Mouse (Mus musculus) spleen, postnatal 10 days (tissue): ENCODE data around the gene Atoh8.

Source experiments
- DNase-seq, 2 experiments: peaks; one replicate each; pipeline ENCODE4 v3.0.0; 2021 to 2022; ENCODE audit warnings: low spot score in 2 of 2

Atoh8 gene

DNA sequence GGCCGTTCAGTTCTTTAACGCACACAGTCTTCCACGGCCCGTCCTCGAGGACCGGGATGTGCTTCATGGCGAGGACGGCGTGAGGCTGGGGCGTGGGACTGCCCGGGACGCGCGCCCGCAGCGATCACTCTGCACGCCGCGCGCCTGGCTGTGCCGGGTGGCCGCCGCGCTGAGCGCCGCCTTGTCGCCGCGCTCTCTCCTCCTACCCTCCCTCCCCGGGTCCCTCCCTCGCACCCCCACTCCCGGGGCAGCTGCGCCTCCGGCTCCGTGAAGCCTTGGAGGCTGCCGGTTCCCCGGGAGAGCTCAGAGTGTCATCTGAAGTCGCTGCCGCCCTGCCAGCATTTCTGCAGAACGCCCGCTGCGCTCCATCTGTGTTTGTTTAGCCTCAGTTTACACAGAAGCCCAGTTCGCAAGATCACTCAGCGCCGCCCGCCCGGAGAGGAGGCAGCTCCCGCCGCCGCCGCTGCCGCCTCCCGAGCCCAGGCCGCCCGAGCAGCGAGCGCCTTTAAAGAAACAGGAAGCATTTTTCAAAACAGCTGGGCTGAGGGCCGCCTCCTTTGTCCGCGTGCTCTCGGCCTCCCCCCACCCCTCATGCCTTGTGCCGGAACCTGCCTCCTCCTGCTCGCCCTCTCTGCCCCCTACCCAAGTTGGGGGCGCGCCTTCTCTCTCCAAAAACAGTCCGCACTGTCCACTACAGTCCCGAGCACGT, at the start of gene Atoh8:
TSS of gene Atoh8 (minus strand) at position 480 of the 709 bp plus-strand sequence.
- DNase-seq: peak; percentile 21 to 44

- DNase-seq: peak in 1 of 2 experiments; percentile 74
Observed at GRCm38 (mm10) chr6:72283914-72284313, 48.5 kb upstream of the Atoh8 start.

- peak; percentile 40 to 52 for DNase-seq
Observed at GRCm38 (mm10) chr6:72280410-72280998, 45.1 kb upstream of the Atoh8 start.

- DNase-seq: peak; percentile 57 to 89
Observed at GRCm38 (mm10) chr6:72279505-72279904, 44.1 kb upstream of the Atoh8 start.

- peak; percentile 29 to 60 for DNase-seq
Observed at GRCm38 (mm10) chr6:72278835-72279234, 43.5 kb upstream of the Atoh8 start.

GRCm38 (mm10) chr6:72277508-72278166, 42.3 kb upstream of the Atoh8 start:
- DNase-seq: no peak

DNA sequence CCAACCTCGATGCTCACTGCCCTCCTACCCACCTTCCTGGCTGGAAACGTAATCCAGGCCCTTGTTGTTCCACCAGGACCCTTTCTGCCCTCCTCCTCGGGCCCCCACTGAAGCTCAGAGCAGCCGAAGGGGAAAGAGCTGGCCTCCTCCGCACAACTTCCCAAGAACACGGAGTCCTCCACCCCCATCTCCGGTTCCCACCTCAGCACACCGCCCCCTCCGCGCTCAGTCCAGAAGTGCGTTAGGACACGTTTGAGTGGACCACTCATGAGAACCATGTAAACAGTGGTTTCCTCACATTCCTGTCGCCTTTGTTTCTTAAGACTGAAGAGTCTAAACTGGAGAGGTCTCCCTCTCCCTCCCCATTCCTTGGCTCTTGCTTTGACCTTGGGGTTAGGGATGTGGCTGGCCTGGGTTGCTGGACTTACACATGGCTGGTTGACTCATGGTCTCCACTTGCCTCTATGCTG, 41.6 kb upstream of the Atoh8 start:
- DNase-seq: no peak

DNA sequence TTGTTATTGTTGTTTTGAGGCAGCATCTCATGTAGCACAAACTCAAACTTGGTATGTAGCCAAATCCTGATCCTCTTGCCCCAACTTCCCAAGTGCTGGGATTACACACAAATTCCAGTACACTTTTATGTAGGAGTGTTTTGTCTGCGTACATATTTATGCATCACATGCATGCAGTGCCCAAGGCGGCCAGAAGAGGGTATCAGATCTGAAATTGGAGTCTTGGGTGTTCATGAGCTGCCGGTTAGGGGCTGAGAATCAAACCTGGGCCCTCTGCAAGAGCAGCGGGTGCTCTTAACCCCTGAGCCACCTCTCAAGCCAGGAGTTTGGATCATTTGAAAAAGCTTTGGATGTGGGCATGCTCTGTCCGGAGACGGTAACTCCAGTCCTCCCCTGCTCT, 40.8 kb upstream of the Atoh8 start:
- DNase-seq: peak in 1 of 2 experiments; percentile 43

DNA sequence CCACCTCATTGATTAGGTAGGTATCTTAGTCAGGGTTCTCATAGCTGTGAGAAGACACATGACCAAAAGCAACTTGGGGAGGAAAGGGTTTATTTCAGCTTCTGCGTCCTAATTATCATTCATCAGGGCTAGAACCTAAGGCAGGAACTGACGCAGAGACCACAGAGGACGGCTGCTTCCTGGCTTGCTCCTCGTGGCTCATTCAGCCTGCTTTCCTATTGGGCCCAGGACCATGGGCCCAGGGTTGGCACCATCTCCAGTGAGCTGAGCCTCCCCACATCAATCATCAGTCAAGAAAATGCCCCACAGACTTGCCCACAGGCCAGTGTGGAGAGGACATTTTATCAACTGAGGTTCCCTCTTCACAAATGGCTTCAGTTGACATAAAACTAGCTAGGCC, 40.1 kb upstream of the Atoh8 start:
- no peak for DNase-seq

- DNase-seq: peak in 1 of 2 experiments; percentile 73
Observed at GRCm38 (mm10) chr6:72273153-72273552, 37.8 kb upstream of the Atoh8 start.

DNA sequence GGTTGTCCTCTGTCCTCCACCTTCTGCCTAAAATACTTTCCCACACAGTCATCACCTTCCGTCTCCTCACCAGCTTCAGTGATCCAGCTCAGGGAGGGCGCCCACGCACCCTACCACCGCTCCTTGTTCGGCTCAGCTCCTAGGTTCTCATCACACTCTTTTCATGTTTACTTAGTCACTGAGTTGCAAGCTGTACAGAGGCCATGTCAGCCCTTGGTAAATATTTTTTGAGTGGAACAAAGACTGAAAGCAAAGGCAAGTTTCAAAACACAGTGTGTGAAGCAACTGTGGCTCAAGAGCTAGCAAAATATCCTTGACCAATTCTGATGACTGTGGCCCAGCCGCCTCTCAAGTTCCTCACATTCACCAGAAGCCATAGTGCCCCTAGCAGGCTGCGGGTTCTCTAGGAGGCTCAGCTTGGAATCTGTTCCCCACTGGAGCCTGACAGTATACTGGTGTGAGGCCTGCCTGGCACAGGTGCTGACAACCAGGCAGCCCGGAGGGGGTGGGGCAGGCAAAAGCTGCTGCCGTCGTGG, 36.9 kb upstream of the Atoh8 start:
- no peak for DNase-seq

DNA sequence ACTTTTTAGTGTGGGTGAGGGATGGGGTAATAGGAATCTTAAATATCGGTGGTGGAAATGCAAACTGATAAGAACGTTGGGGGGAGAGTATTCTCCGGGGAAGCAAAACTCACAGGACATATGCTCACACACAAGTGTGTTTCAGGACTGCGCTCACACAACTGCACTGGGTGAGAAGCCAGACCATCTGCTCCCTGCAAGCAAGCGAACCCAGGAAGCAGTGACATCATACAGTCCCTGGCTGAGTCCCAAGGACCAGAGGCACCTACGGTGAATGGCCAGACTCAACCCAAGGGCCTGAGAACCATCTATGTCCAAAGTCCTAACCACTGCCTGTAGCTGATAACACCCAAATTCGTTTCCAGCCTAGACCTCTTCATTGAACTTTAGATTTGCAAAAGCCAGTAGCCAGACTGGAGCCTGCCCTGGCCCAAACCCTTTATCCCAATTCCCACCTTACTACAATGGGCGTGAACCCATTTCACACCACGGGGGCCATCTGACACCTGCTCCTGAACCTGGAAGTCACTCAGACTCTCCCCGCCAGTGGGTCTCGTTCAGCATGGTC, 35.7 kb upstream of the Atoh8 start:
- DNase-seq: no peak

DNA sequence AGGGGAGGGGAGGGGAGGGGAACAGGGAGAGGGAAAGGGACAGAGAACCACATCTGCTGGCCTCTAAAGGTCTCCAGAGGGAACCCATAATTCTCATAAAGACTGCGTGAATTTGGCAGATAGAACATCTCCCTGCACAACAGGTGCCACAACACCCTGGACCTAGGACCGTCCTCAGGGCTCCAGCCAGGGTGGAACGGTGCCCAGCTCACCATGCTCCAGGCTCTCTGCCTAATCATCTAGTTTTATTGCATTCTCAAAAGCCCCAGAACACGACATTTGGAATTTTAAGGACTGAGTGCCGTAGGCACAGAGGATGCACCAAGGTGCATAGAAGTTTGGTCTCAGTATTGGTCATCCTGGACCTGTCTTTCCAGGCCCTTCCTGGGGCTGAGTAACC, 34.9 kb upstream of the Atoh8 start:
- no peak for DNase-seq

GRCm38 (mm10) chr6:72268149-72268847, 32.9 kb upstream of the Atoh8 start:
- DNase-seq: no peak

- no peak for DNase-seq
Observed at GRCm38 (mm10) chr6:72265664-72266063, 30.3 kb upstream of the Atoh8 start.

- no peak for DNase-seq
Observed at GRCm38 (mm10) chr6:72263679-72264265, 28.4 kb upstream of the Atoh8 start.

- no peak for DNase-seq
Observed at GRCm38 (mm10) chr6:72261683-72262320, 26.4 kb upstream of the Atoh8 start.

DNA sequence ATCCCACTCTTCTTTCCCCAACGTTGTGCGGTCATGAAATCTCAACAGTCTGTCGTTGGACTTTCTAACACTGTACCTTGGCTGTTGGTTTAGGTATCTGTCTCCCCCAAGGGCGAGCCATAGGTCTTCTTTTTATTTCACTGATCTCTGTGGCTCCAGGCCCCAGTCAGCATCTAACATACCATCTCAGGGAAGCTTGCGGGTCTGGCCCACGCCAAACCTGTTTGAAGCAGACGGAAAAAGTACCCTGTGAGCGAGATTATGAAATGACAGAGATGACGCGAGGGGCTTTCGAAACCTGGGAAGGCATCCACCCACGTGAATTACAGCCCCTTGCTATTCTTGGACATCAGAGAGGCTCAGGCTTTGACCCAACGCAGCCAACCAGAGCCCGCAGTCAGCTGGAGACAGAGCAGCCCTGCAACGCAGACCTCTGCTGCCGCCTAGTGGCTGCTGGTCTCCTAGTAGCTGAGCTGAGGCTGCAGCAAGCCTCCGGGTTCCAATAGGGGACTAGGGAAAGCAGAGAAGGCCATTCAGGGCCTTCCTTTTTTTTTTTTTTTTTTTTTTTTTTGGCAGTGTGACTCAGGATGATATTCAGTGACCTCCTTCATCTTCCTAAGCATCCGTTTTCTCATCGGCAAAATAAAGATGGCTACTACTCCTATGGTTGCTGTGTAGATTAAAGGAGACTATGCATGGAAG, 25.8 kb upstream of the Atoh8 start:
- peak; percentile 86 to 95 for DNase-seq

- DNase-seq: no peak
Observed at GRCm38 (mm10) chr6:72259474-72259873, 24.1 kb upstream of the Atoh8 start.

DNA sequence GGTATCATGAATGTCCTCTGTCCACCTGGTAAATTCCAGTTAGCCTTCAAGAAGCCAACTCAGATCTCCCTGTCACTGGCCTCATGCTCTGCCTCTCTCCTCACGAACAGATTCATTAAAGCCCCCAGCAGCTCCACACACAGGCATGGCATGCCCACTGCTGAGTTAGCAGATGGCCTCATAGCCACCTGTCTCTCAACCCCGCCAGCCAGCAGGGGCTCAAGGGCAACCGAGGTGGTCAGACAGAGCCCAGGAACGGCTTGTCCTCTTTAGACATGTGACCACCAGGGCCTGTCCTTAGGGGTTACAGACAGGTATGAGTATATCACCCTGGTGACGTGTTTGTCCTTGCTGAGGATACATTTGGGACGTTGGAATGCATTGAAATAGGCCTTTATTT, 19.9 kb upstream of the Atoh8 start:
- no peak for DNase-seq
